Mouse (Mus musculus) stomach, embryonic 15.5 days (tissue): ENCODE results near the gene Plekha4. TPM values are rescaled to one million over a fixed set of nuclear protein-coding genes. Genes with fewer than 3 reads are reported as not detected.

Experiments
- ATAC-seq: fragments of 200-750 bp; cut with Nextera tagmentation; 2 replicates; pipeline ENCODE4 v1.8.0; 2017; ENCODE audit warnings: low read depth, moderate number of reproducible peaks, moderate TSS enrichment; ENCODE audit not compliant: insufficient read depth, low FRiP score
- H3K27ac ChIP-seq: fragments of 300-500 bp; sonication (generic); 2 replicates; pipeline ENCODE4 v1.5.1; 2015; ENCODE audit warnings: mild to moderate bottlenecking, inconsistent platforms
- H3K27me3 ChIP-seq: fragments of 300-500 bp; sonication (generic); replicated peaks from 2 replicates; pipeline ENCODE4 v1.6.1; 2015; ENCODE audit warnings: inconsistent platforms
- H3K36me3 ChIP-seq: fragments of 300-500 bp; sonication (generic); 2 replicates; pipeline ENCODE4 v1.6.1; 2015; ENCODE audit warnings: inconsistent platforms
- H3K4me1 ChIP-seq: fragments of 300-500 bp; sonication (generic); 2 replicates; pipeline ENCODE4 v1.6.1; 2015; ENCODE audit warnings: inconsistent platforms
- H3K4me2 ChIP-seq: fragments of 300-500 bp; sonication (generic); 2 replicates; pipeline ENCODE4 v1.6.1; 2015; ENCODE audit warnings: mild to moderate bottlenecking, inconsistent platforms
- H3K4me3 ChIP-seq: fragments of 300-500 bp; sonication (generic); replicated peaks from 2 replicates; pipeline ENCODE4 v1.5.1; 2015; ENCODE audit warnings: inconsistent platforms
- H3K9ac ChIP-seq: fragments of 300-500 bp; sonication (generic); 2 replicates; pipeline ENCODE4 v1.6.1; 2015; ENCODE audit warnings: inconsistent platforms
- H3K9me3 ChIP-seq: fragments of 300-500 bp; sonication (generic); 2 replicates; pipeline ENCODE4 v1.6.1; 2016; ENCODE audit warnings: inconsistent platforms
- WGBS: fragments of 180-500 bp; shearing (Covaris S2); methylation state at CpG from one replicate; pipeline ENCODE4 v1.1.7; 2015; 5-methylcytosine and 5-hydroxymethylcytosine counted together
- polyA plus RNA-seq: library from polyadenylated mRNA; unstranded; fragments of >200 nt; fragmentation: Nextera tagmentation; extraction: Ambion mirVana; gene quantifications from 2 replicates; pipeline ENCODE4 v1.2.1, GENCODE M21; 2015

Plekha4 gene
- polyA plus RNA-seq, 1 experiment from 2014 or later, result 2.9 TPM

- H3K9ac ChIP-seq, result no peak overlapping the region
- H3K4me2 ChIP-seq, result no peak overlapping the region
- H3K36me3 ChIP-seq, result peaks cover 10% of the 10 kb centered on the region
- ATAC-seq, result no peak
- H3K27ac ChIP-seq, result no peak overlapping the region
- 94% methylated on average over 23 of the region's 23 CpGs for WGBS
- no peaks in the 10 kb centered on the region for H3K27me3 ChIP-seq
- H3K9me3 ChIP-seq, result no peaks in the 10 kb centered on the region
- peaks cover 3% of the 10 kb centered on the region; the same call in 1 of the 2 replicates for H3K4me1 ChIP-seq
- H3K4me3 ChIP-seq, result no peak overlapping the region
Measured at GRCm38 (mm10) chr7:45587631-45588592, 61.8 kb downstream of the Plekha4 start.

DNA sequence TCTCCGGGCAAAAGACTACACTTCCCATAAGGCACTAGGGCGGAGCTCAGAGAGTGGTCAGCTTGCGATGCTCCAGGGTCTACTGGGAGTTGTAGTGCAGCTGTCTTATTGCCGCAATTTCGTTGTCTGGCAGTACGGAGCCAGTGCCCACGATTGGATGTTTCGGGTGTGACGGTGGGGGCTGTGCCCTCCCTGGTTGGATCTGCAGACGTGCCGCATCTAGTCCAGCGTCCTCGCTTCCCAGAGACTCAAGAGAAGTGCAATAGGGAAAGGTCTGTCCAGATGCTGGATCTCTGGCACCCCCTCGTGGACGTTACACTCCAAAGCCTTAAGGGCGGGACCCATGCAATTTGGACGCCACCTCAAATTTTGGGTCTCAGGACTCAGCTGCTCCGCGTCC lies 63.0 kb downstream of the Plekha4 start:
- H3K27me3 ChIP-seq, result no peaks in the 10 kb centered on the region
- no peaks in the 10 kb centered on the region for H3K9me3 ChIP-seq
- peaks cover 3% of the 10 kb centered on the region; the same call in 1 of the 2 replicates for H3K4me1 ChIP-seq
- no peak overlapping the region for H3K9ac ChIP-seq
- peak overlapping the region; percentile 27 for H3K4me3 ChIP-seq
- peak overlapping the region; percentile 46 for H3K4me2 ChIP-seq
- peaks cover 10% of the 10 kb centered on the region for H3K36me3 ChIP-seq
- H3K27ac ChIP-seq, result no peak overlapping the region
- peak; percentile 93 for ATAC-seq
- 4% methylated on average over 19 of the region's 19 CpGs for WGBS

- Histone ChIP-seq H3K9me3 (no peaks in the 10 kb centered on the region), H3K4me1 (peaks cover 3% of the 10 kb centered on the region; the same call in 1 of the 2 replicates), H3K4me2 (no peak overlapping the region), H3K27ac (no peak overlapping the region), H3K4me3 (no peak overlapping the region), H3K9ac (no peak overlapping the region), H3K27me3 (no peaks in the 10 kb centered on the region), H3K36me3 (peaks cover 7% of the 10 kb centered on the region)
- no peak for ATAC-seq
- 95% methylated on average over 5 of the region's 5 CpGs for WGBS
Measured at GRCm38 (mm10) chr7:45589898-45590297, 63.8 kb downstream of the Plekha4 start.

- no peaks in the 10 kb centered on the region; the same call in 1 of the 2 replicates for H3K36me3 ChIP-seq
- H3K9ac ChIP-seq, result no peak overlapping the region
- no peak for ATAC-seq
- no peak overlapping the region for H3K27ac ChIP-seq
- H3K9me3 ChIP-seq, result no peaks in the 10 kb centered on the region
- H3K27me3 ChIP-seq, result no peaks in the 10 kb centered on the region
- H3K4me1 ChIP-seq, result peaks cover 3% of the 10 kb centered on the region; the same call in 1 of the 2 replicates
- no peak overlapping the region for H3K4me3 ChIP-seq
- WGBS, result 51% methylated on average over 3 of the region's 3 CpGs
- H3K4me2 ChIP-seq, result no peak overlapping the region
Measured at GRCm38 (mm10) chr7:45590874-45591273, 64.7 kb downstream of the Plekha4 start.

- Histone ChIP-seq H3K9me3 (no peaks in the 10 kb centered on the region), H3K36me3 (no peaks in the 10 kb centered on the region), H3K4me3 (no peak overlapping the region), H3K9ac (no peak overlapping the region), H3K4me1 (peaks cover 3% of the 10 kb centered on the region; the same call in 1 of the 2 replicates), H3K27me3 (no peaks in the 10 kb centered on the region), H3K27ac (no peak overlapping the region), H3K4me2 (no peak overlapping the region)
- 66% methylated on average over 7 of the region's 7 CpGs for WGBS
- no peak for ATAC-seq
Measured at GRCm38 (mm10) chr7:45591880-45592279, 65.8 kb downstream of the Plekha4 start.

GRCm38 (mm10) chr7:45593118-45593815 lies 67.1 kb downstream of the Plekha4 start:
- ATAC-seq, result no peak
- no peaks in the 10 kb centered on the region for H3K36me3 ChIP-seq
- WGBS, result 20% methylated on average over 10 of the region's 10 CpGs

DNA sequence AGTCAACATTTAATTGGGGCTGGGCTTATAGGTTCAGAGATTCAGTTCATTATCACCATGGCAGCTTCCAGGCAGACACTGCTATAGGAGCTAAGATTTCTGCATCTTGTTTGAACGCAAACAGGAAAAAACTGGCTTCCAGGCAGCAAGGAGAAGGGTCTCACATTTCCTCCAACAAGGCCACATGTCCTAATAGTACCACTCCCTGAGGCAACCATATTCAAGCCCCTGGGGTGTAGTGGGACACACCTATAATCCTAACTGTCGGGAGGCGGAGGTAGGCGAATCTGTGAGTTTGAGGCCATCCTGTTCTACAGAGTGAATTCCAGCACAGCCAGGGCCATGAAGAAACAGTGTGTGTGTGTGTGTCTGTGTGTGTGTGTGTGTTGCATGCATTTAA lies 69.0 kb downstream of the Plekha4 start:
- Histone ChIP-seq H3K9ac (no peak overlapping the region), H3K4me2 (no peak overlapping the region), H3K4me3 (no peak overlapping the region), H3K9me3 (no peaks in the 10 kb centered on the region), H3K4me1 (0 out of 2 replicates have a peak, but pooled peaks cover 3% of the 10 kb centered on the region), H3K27me3 (no peaks in the 10 kb centered on the region), H3K27ac (no peak overlapping the region), H3K36me3 (no peaks in the 10 kb centered on the region)
- WGBS, result 80% methylated on average over 4 of the region's 4 CpGs
- no peak for ATAC-seq

More at GRCm38 (mm10) chr7:45593118-45593815, 67.1 kb downstream of the Plekha4 start:
- H3K4me1 ChIP-seq, result peaks cover 3% of the 10 kb centered on the region; the same call in 1 of the 2 replicates
- H3K4me3 ChIP-seq, result no peak overlapping the region
- no peak overlapping the region for H3K9ac ChIP-seq
- H3K27me3 ChIP-seq, result no peaks in the 10 kb centered on the region
- H3K9me3 ChIP-seq, result no peaks in the 10 kb centered on the region
- no peak overlapping the region for H3K4me2 ChIP-seq
- H3K27ac ChIP-seq, result no peak overlapping the region

DNA sequence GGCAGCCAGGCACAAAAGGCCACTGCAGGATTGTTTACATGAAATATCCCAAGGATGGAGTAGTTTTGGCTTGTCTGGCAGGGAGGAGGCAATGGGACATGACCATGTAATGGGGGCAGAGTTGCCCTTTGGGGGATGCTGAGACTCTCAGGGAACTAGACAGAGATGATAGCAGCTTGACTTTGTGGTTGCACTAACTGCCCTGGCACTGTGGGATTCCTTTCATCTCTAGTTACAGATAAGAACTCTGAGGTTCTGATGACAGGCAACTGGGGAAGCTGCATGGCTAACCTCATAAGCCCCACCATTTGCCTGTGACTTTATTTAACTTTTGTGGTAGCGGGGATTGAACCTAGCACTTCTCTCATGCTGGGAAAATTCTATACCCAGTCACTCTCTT lies 70.0 kb downstream of the Plekha4 start:
- 81% methylated on average over 1 of the region's 1 CpGs for WGBS
- H3K27ac ChIP-seq, result no peak overlapping the region
- no peak overlapping the region for H3K4me3 ChIP-seq
- no peak overlapping the region for H3K4me2 ChIP-seq
- H3K9ac ChIP-seq, result no peak overlapping the region
- H3K36me3 ChIP-seq, result no peaks in the 10 kb centered on the region
- 0 out of 2 replicates have a peak, but pooled peaks cover 3% of the 10 kb centered on the region for H3K4me1 ChIP-seq
- no peaks in the 10 kb centered on the region for H3K27me3 ChIP-seq
- no peaks in the 10 kb centered on the region for H3K9me3 ChIP-seq
- ATAC-seq, result no peak

- no peak for ATAC-seq
- no peak overlapping the region for H3K9ac ChIP-seq
- no peak overlapping the region for H3K4me3 ChIP-seq
- WGBS, result 83% methylated on average over 5 of the region's 5 CpGs
- H3K27me3 ChIP-seq, result no peaks in the 10 kb centered on the region
- H3K4me1 ChIP-seq, result peaks cover 3% of the 10 kb centered on the region; the same call in 1 of the 2 replicates
- H3K4me2 ChIP-seq, result no peak overlapping the region
- no peak overlapping the region for H3K27ac ChIP-seq
- H3K36me3 ChIP-seq, result no peaks in the 10 kb centered on the region
- H3K9me3 ChIP-seq, result no peaks in the 10 kb centered on the region
Measured at GRCm38 (mm10) chr7:45597013-45597412, 70.9 kb downstream of the Plekha4 start.

GRCm38 (mm10) chr7:45597527-45597926 lies 71.4 kb downstream of the Plekha4 start:
- Histone ChIP-seq H3K9me3 (no peaks in the 10 kb centered on the region), H3K4me2 (no peak overlapping the region), H3K4me3 (no peak overlapping the region), H3K36me3 (no peaks in the 10 kb centered on the region), H3K27me3 (no peaks in the 10 kb centered on the region), H3K9ac (no peak overlapping the region), H3K27ac (no peak overlapping the region), H3K4me1 (peaks cover 3% of the 10 kb centered on the region; the same call in 1 of the 2 replicates)
- 93% methylated on average over 6 of the region's 6 CpGs for WGBS
- ATAC-seq, result no peak

GRCm38 (mm10) chr7:45598960-45599879 lies 73.1 kb downstream of the Plekha4 start:
- H3K4me1 ChIP-seq, result peaks cover 3% of the 10 kb centered on the region; the same call in 1 of the 2 replicates
- H3K27ac ChIP-seq, result no peak overlapping the region
- H3K9ac ChIP-seq, result no peak overlapping the region
- peak overlapping the region; percentile 12; the same call in 1 of the 2 replicates for H3K4me2 ChIP-seq
- no peaks in the 10 kb centered on the region for H3K36me3 ChIP-seq
- no peaks in the 10 kb centered on the region for H3K27me3 ChIP-seq
- no peaks in the 10 kb centered on the region for H3K9me3 ChIP-seq
- no peak overlapping the region for H3K4me3 ChIP-seq
- peak; percentile 48; the same call in 1 of the 2 replicates for ATAC-seq
- WGBS, result 42% methylated on average over 18 of the region's 18 CpGs
